Mouse (Mus musculus) cerebellum, postnatal 25 days (tissue): ENCODE measurements at regions not wholly inside any gene's neighbourhood (a gene's known extent, or its start where the extent isn't known, plus 50 kb on each side); places are given as distances from the start of the nearest gene placed in this dataset.

Experiments used
- DNase-seq, 2 experiments: peaks; one replicate each; pipeline ENCODE4 v3.0.0; 2021; ENCODE audit warnings: mixed read lengths in 2 of 2

DNA sequence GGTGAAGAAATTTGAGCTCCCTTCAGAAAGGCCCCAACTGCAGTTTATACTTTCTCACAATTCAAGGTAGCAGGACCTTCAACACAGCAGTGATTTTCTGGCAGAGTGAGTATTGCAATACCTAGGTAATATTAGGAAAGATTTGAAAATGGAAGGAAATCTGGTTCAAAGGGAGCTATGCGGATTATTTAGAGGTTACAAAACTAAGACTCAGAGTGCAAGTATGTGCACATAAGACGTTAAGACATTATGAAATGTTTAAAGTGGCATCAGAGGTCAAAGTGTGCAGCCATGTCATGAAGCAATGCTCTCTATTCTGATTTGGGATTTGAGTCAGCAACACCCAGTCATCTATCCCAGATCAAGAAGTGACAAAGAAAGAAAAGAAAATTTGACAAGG is 164.6 kb downstream of the Ptn start:
- no peak for DNase-seq

- no peak for DNase-seq
These were observed 165.1 kb downstream of the Ptn start for GRCm38 (mm10) chr6:36644880-36645279.

DNA sequence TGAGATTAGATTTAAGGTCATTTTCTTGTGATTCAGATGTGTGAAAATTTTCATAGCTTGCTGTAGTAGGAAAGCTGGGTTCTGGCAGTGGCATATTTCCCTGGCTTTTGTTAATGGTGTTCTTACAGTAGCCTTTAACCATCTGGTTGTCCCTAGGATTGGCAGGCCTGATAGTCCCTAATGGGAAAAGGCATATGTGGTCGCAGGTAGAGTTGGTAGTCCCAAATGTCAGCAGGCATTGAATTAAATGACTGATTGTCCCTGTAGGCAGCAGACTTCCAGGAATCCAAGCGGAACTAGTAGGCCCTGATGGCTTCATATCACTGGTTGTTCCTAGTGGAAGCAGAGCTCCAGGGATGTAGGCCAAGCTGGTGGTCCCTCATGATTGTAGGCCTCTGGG is 173.0 kb downstream of the Ptn start:
- DNase-seq: peak; percentile 14 to 28

GRCm38 (mm10) chr6:36627648-36628047 is 182.4 kb downstream of the Ptn start:
- peak; percentile 62 to 76 for DNase-seq

DNA sequence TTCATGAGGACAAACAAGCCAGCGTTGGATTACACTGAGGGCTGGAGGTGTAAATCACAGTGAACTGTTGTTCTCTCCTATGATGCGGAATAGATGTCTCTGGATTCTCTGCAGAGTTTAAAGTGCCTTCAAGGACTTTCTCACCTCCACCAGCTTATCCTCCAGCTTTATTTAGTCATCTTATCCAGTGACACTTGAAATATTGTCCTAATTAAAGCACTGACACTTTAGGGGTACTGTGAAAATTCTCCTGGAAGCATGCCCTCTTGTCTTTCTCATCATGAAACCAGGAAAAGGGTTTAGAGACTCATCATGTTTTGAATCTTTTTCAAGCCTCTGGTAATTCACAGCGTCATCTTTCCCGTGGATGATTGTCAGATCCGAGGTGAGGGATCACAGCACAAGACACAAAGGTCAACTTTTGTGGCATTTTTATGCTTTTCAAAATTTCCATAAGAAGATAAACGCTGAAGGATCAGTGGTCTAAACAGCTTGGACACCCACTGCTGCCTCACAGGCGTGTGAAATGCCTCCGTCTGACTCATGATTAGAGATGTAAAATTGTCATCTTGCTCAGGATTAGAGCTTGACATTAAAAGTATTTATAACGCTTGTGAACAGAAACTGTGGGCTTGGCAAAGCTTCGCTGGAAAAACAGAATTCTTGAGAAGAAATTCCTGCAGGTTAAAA is 201.6 kb downstream of the Ptn start:
- peak in 1 of 2 experiments; percentile 18 for DNase-seq

DNA sequence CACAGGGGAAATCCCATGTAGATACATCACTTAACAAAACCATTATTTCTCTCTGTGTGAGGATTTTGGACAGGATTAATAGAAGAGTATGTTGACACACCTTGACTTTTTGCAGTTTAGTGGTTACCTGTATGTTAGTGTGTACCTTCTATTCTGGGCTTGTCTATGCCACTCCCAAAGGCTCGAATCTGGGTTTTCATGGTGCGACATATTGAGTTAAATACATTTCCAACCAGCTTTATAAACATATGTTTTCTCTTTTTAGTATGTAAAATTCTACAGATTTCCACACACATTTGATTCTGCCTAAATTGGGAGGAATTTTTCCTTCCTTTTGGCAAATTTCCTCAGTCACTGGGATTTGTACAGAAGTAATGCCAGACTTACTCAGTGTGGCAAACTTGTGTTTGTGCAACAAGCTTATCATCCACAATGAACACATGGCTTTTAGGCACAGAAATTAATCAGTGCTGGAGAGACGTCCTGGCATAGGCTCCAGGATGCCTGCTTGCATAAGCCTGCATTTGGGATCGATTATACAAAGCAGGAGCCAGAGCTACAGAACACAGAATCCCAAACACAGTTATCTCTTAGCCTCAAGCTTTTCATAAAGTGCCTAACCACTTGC is 204.3 kb downstream of the Ptn start:
- no peak for DNase-seq

DNA sequence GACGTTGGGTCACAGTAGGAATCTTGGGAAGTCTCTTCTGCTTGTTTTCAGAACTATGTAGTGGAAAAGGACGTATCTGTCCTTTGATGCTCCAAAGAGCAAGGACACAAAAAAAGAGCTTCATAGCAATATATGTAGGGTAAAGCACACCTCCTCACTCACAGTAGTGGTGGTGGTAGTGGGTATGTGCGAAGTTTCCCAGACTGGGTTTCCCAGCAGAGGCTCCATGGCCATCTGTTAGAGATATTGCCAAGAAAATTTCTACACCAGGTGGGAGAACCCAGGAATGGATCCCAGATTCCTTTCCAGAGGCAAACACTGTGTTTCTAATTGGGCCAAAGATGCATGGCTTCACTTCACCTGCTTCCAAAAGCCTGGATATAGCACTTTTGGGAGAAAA is 205.2 kb downstream of the Ptn start:
- DNase-seq: no peak

DNA sequence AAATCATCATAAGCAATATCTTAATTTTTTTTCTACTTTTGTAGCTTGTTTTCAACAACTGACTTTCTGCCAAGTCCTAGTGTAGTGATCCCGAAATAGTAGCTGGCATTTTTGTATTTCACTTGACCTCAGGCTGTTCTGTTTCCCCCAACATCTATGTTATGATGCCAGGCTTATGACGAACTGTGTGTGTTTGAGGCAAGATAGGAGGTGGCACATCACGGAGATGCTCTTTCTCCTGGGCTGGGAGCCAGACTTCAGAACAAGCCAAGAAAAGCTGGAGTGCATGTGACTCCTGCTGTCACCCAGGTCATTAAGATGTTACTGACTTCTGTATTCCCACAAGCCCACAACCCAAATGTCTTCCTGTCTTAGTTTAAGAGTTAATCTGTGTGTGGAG is 208.7 kb downstream of the Chrm2 start:
- DNase-seq: peak; percentile 29 to 54

- DNase-seq: no peak
These were observed 203.2 kb downstream of the Chrm2 start for GRCm38 (mm10) chr6:36590881-36591630.

- DNase-seq: no peak
These were observed 193.2 kb downstream of the Chrm2 start for GRCm38 (mm10) chr6:36581043-36581442.
